Mouse (Mus musculus): Measurements from ENCODE around the gene Maml2. TPM values are rescaled to one million over a fixed set of nuclear protein-coding genes. Genes with fewer than 3 reads are reported as not detected.

Maml2 gene
- 15.1 and 15.9 TPM in 2 replicates for polyA plus RNA-seq (2015; fragmentation: Nextera tagmentation; extraction: Ambion mirVana)

DNA sequence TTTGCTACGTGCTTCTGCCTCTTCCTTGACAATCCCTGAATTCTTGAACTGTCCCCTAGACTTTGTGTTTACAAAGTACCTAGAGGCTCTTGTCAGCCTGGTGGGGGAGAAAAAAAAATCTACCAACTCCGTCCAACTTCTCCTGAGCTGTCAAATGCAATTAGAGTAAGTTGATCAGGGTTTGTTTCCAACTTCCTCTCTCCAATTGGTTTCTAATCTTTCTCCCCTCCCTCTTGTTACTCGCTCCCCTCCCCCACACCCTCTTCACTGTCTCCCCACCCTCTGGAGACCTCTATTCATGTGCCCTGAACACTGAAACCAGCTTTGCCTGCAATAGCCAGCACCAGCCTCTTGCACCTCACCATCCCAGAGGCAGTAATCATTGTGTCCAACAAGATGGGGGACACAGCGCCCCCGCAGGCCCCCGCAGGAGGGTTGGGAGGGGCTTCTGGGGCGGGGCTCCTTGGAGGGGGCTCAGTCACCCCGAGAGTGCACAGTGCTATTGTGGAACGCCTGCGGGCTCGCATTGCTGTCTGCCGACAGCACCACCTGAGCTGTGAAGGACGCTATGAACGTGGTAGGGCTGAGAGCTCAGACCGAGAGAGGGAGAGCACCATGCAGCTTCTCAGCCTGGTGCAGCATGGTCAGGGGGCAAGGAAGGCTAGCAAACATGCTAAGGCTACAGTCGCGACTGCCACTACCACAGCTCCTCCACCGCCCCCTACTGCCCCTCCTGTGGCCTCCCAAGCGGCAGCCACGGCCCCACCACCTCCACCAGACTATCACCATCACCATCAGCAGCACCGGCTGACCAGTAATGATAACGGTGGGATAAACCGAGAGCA, at the start of gene Maml2:
Gene Maml2 (plus strand): TSS at position 290 of the 845 bp plus-strand sequence.
- H3K4me3 ChIP-seq (ENCODE audit: low read depth, low read length) = peak within 1 kb of the TSS; percentile 65
- peaks cover 40% of the 10 kb centered on the region for H3K4me1 ChIP-seq (ENCODE audit: insufficient read depth, low read depth, low read length)
- peak within 1 kb of the TSS; percentile 75 for H3K4me2 ChIP-seq (replicated peaks; ENCODE audit: low read depth, low read length)
- no peaks in the 10 kb centered on the region for H3K27me3 ChIP-seq (replicated peaks; ENCODE audit: insufficient read depth, low read length)
- peak within 1 kb of the TSS; percentile 79 for H3K27ac ChIP-seq (ENCODE audit: low read length)
- no peaks in the 10 kb centered on the region for H3K36me3 ChIP-seq (ENCODE audit: insufficient read depth, low read length)
- ATAC-seq = peak; percentile 42
- no peaks in the 10 kb centered on the region for H3K9me3 ChIP-seq (ENCODE audit: low read length)
- WGBS = under 1% methylated on average over 21 of the region's 23 CpGs
- no peak for TF ChIP-seq EP300 (IDR thresholded peaks at IDR 0.05)
- peak; percentile 50 for TF ChIP-seq CTCF (IDR thresholded peaks at IDR 0.05)
- DNase-seq (ENCODE audit: low spot score) = peak; percentile 74
- peak within 1 kb of the TSS; percentile 68 for H3K9ac ChIP-seq (replicated peaks; ENCODE audit: low read depth)

DNA sequence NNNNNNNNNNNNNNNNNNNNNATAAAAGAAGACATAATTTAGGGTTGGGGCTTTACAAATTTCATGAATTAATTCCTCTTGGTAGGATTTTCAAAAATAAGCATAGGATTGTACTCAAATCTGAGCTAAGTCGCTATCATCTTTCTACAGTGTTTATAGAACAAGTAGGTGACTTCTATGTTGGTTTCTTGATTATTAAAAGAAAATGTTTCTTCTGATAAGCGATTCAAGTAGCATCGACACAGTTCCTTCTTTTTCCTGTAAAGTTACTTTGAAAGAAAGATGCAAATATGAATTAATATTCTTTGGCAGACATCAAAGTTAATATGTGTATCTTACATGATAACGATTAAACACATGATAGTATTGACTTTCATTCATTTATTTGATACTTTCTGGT, 49.7 kb upstream of the Maml2 start:
- H3K4me3 ChIP-seq (ENCODE audit: low read depth, low read length) = no peak overlapping the region
- no peaks in the 10 kb centered on the region for H3K9me3 ChIP-seq (ENCODE audit: low read length)
- 86% methylated on average over 4 of the region's 4 CpGs for WGBS
- no peak overlapping the region for H3K27ac ChIP-seq (ENCODE audit: low read length)
- ATAC-seq (no peak), DNase-seq (ENCODE audit: low spot score) (no peak)
- H3K27me3 ChIP-seq (replicated peaks; ENCODE audit: insufficient read depth, low read length) = no peaks in the 10 kb centered on the region
- TF ChIP-seq CTCF (IDR thresholded peaks at IDR 0.05) = no peak
- no peak for TF ChIP-seq EP300 (IDR thresholded peaks at IDR 0.05)
- H3K4me1 ChIP-seq (ENCODE audit: insufficient read depth, low read depth, low read length) = peaks cover 12% of the 10 kb centered on the region; the same call in 1 of the 2 replicates
- H3K9ac ChIP-seq (replicated peaks; ENCODE audit: low read depth) = no peak overlapping the region
- H3K4me2 ChIP-seq (replicated peaks; ENCODE audit: low read depth, low read length) = no peak overlapping the region
- H3K36me3 ChIP-seq (ENCODE audit: insufficient read depth, low read length) = peaks cover 6% of the 10 kb centered on the region; the same call in 1 of the 2 replicates

DNA sequence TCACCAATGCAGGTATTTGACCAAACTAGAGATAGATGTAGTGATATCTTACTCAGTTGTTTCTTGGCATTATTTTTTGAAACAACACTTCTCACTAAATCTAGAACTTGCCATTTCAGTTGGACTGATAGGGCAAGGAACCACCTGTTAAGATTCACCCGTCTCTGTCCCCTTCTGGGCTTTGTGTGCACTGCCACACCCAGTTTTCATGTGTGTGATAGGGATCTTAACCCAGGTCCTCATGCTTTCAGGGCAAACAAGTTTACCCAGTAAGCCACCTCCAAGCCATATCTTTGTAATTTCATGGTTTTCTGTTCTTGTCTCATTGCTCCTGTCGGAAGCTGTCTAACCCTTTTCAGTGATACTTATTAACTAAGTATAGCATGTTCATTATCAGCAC, 46.5 kb upstream of the Maml2 start:
- no peaks in the 10 kb centered on the region for H3K9me3 ChIP-seq (ENCODE audit: low read length)
- ATAC-seq (no peak), DNase-seq (ENCODE audit: low spot score) (no peak)
- TF ChIP-seq CTCF (IDR thresholded peaks at IDR 0.05) (no peak), EP300 (IDR thresholded peaks at IDR 0.05) (no peak)
- no peak overlapping the region for H3K4me3 ChIP-seq (ENCODE audit: low read depth, low read length)
- H3K27ac ChIP-seq (ENCODE audit: low read length) = no peak overlapping the region
- H3K36me3 ChIP-seq (ENCODE audit: insufficient read depth, low read length) = peaks cover 6% of the 10 kb centered on the region; the same call in 1 of the 2 replicates
- H3K4me1 ChIP-seq (ENCODE audit: insufficient read depth, low read depth, low read length) = peaks cover 6% of the 10 kb centered on the region; the same call in 1 of the 2 replicates
- no peak overlapping the region for H3K4me2 ChIP-seq (replicated peaks; ENCODE audit: low read depth, low read length)
- 68% methylated on average over 2 of the region's 2 CpGs for WGBS
- H3K27me3 ChIP-seq (replicated peaks; ENCODE audit: insufficient read depth, low read length) = no peaks in the 10 kb centered on the region
- H3K9ac ChIP-seq (replicated peaks; ENCODE audit: low read depth) = no peak overlapping the region

DNA sequence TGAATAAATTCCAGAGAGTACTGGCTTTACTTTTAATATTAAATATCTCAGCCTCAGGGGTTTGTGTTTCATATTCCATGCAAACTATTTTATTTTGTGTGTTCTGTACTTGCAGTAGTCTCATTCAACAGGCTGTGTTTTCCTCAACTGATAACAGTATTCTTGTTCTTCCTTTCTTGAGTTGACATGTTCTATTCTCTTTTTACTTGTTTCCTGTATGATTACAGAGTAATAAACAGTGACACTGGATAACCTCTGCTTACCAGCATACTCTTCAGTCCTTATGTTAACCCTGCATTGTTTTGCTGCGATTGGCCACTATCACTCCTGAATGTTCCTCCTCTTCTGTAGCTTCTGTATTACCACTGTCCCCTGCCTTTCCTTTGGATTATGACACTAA, 41.0 kb upstream of the Maml2 start:
- Histone ChIP-seq H3K36me3 (ENCODE audit: insufficient read depth, low read length) (peaks cover 6% of the 10 kb centered on the region; the same call in 1 of the 2 replicates), H3K4me2 (replicated peaks; ENCODE audit: low read depth, low read length) (no peak overlapping the region), H3K9me3 (ENCODE audit: low read length) (no peaks in the 10 kb centered on the region), H3K27me3 (replicated peaks; ENCODE audit: insufficient read depth, low read length) (no peaks in the 10 kb centered on the region), H3K4me1 (ENCODE audit: insufficient read depth, low read depth, low read length) (no peaks in the 10 kb centered on the region), H3K27ac (ENCODE audit: low read length) (no peak overlapping the region), H3K4me3 (ENCODE audit: low read depth, low read length) (no peak overlapping the region), H3K9ac (replicated peaks; ENCODE audit: low read depth) (no peak overlapping the region)
- WGBS = 100% methylated on average over 1 of the region's 1 CpGs
- ATAC-seq (no peak), DNase-seq (ENCODE audit: low spot score) (no peak)
- no peak for TF ChIP-seq CTCF (IDR thresholded peaks at IDR 0.05)

DNA sequence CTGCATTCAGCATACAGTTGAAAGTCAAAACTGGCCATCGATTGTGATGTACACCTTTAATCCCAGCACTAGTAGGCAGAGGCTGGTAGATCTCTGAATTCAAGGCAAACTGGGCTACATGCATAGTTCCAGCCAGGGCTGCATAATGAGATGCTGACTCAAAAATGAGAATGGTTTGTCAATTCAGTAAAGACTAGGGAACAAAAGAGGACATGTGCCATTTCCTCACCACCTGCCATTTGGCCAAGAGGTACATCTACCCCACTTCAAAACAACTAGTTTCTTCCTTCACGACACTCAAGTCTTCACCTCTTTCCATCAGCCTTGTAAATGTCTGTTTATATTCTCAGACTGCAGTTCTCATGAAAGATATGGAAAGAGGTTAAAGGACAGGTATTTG, 39.6 kb upstream of the Maml2 start:
- Histone ChIP-seq H3K9ac (replicated peaks; ENCODE audit: low read depth) (no peak overlapping the region), H3K27ac (ENCODE audit: low read length) (no peak overlapping the region), H3K4me2 (replicated peaks; ENCODE audit: low read depth, low read length) (no peak overlapping the region), H3K27me3 (replicated peaks; ENCODE audit: insufficient read depth, low read length) (no peaks in the 10 kb centered on the region), H3K4me1 (ENCODE audit: insufficient read depth, low read depth, low read length) (no peaks in the 10 kb centered on the region), H3K9me3 (ENCODE audit: low read length) (no peaks in the 10 kb centered on the region), H3K4me3 (ENCODE audit: low read depth, low read length) (no peak overlapping the region), H3K36me3 (ENCODE audit: insufficient read depth, low read length) (no peaks in the 10 kb centered on the region)
- DNase-seq (ENCODE audit: low spot score) (no peak), ATAC-seq (no peak)
- 91% methylated on average over 2 of the region's 2 CpGs for WGBS
- TF ChIP-seq EP300 (IDR thresholded peaks at IDR 0.05) (no peak), CTCF (IDR thresholded peaks at IDR 0.05) (no peak)

DNA sequence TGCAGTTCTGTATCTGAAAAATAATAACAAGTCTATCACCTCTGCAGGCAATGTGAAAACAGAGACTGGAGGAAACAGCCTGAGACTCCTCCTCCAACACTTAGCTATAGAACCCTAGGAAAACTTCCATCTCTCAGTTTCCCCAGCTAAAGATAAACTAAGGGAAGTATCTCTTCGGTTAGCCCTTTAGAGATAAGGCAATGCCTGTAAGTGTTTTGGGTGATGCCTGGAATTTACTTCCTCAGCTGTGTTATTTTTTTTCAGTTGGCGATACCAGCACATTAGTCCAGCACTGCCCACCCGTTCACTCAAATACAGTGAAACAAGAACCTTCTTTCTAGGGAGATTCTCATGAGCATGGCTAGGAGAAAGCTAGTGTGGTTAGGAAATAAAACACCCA, 36.8 kb upstream of the Maml2 start:
- no peak overlapping the region for H3K4me2 ChIP-seq (replicated peaks; ENCODE audit: low read depth, low read length)
- no peaks in the 10 kb centered on the region for H3K4me1 ChIP-seq (ENCODE audit: insufficient read depth, low read depth, low read length)
- no peak overlapping the region for H3K4me3 ChIP-seq (ENCODE audit: low read depth, low read length)
- no peak overlapping the region for H3K9ac ChIP-seq (replicated peaks; ENCODE audit: low read depth)
- H3K9me3 ChIP-seq (ENCODE audit: low read length) = no peaks in the 10 kb centered on the region
- 59% methylated on average over 3 of the region's 3 CpGs for WGBS
- ATAC-seq = no peak
- no peak overlapping the region for H3K27ac ChIP-seq (ENCODE audit: low read length)
- H3K36me3 ChIP-seq (ENCODE audit: insufficient read depth, low read length) = no peaks in the 10 kb centered on the region
- DNase-seq (ENCODE audit: low spot score) = no peak
- no peaks in the 10 kb centered on the region for H3K27me3 ChIP-seq (replicated peaks; ENCODE audit: insufficient read depth, low read length)
- TF ChIP-seq EP300 (IDR thresholded peaks at IDR 0.05) = no peak
- TF ChIP-seq CTCF (IDR thresholded peaks at IDR 0.05) = no peak

All from lung, postnatal 0 days (tissue).